Mouse (Mus musculus) midbrain, embryonic 12.5 days (tissue): Measurements from ENCODE around the gene Isl2. TPM values are rescaled to one million over a fixed set of nuclear protein-coding genes. Genes with fewer than 3 reads are reported as not detected.
A peak's percentile ranks its signal among the peaks of the same experiment; 100 is the strongest.

Experiments used
- ATAC-seq: fragments of 200-750 bp; cut with Nextera tagmentation; 2 replicates; pipeline ENCODE4 v1.8.0; 2017; ENCODE audit warnings: low read depth, moderate TSS enrichment, moderate library complexity; ENCODE audit not compliant: low FRiP score
- H3K27ac ChIP-seq: fragments of 300-500 bp; sonication (generic); replicated peaks from 2 replicates; pipeline ENCODE4 v1.5.1; 2016; ENCODE audit warnings: mild to moderate bottlenecking
- H3K27me3 ChIP-seq: fragments of 300-500 bp; sonication (generic); 2 replicates; pipeline ENCODE4 v1.6.1; 2016; ENCODE audit warnings: mild to moderate bottlenecking
- H3K36me3 ChIP-seq: fragments of 300-500 bp; sonication (generic); 2 replicates; pipeline ENCODE4 v1.6.1; 2016
- H3K4me1 ChIP-seq: fragments of 300-500 bp; sonication (generic); 2 replicates; pipeline ENCODE4 v1.6.1; 2016
- H3K4me2 ChIP-seq: fragments of 300-500 bp; sonication (generic); replicated peaks from 2 replicates; pipeline ENCODE4 v1.6.1; 2016; ENCODE audit warnings: mild to moderate bottlenecking, moderate library complexity
- H3K4me3 ChIP-seq: fragments of 300-500 bp; sonication (generic); 2 replicates; pipeline ENCODE4 v1.5.1; 2016; ENCODE audit warnings: mild to moderate bottlenecking
- H3K9ac ChIP-seq: fragments of 300-500 bp; sonication (generic); replicated peaks from 2 replicates; pipeline ENCODE4 v1.6.1; 2016; ENCODE audit warnings: mild to moderate bottlenecking, moderate library complexity
- H3K9me3 ChIP-seq: fragments of 300-500 bp; sonication (generic); 2 replicates; pipeline ENCODE4 v1.6.1; 2016; ENCODE audit warnings: mild to moderate bottlenecking
- WGBS: fragments of 180-500 bp; shearing (Covaris S2); methylation state at CpG from one replicate; pipeline ENCODE4 v1.1.7; 2016; 5-methylcytosine and 5-hydroxymethylcytosine counted together
- polyA plus RNA-seq: library from polyadenylated mRNA; unstranded; fragments of >200 nt; fragmentation: Nextera tagmentation; extraction: Ambion mirVana; gene quantifications from 2 replicates; pipeline ENCODE4 v1.2.1, GENCODE M21; 2016

The Isl2 gene
- 5.3 and 8.0 TPM in 2 replicates for polyA plus RNA-seq

GRCm38 (mm10) chr9:55538377-55538776, at the start of gene Isl2:
Gene Isl2, plus strand, starts transcription at chr9:55538672.
- H3K9ac ChIP-seq: no peak within 1 kb of the TSS
- peak within 1 kb of the TSS; percentile 58 for H3K4me2 ChIP-seq
- H3K27ac ChIP-seq: no peak within 1 kb of the TSS
- H3K36me3 ChIP-seq: no peaks in the 10 kb centered on the region
- H3K4me3 ChIP-seq: peak within 1 kb of the TSS; percentile 40
- no peaks in the 10 kb centered on the region for H3K9me3 ChIP-seq
- 12% methylated on average over 4 of the region's 4 CpGs for WGBS
- no peak for ATAC-seq
- H3K4me1 ChIP-seq: peaks cover 22% of the 10 kb centered on the region
- peaks cover 71% of the 10 kb centered on the region for H3K27me3 ChIP-seq

GRCm38 (mm10) chr9:55507922-55508321, 30.6 kb upstream of the Isl2 start:
- Histone ChIP-seq H3K36me3 (no peaks in the 10 kb centered on the region), H3K9me3 (no peaks in the 10 kb centered on the region), H3K4me3 (no peak overlapping the region), H3K9ac (no peak overlapping the region), H3K27ac (no peak overlapping the region), H3K4me1 (peaks cover 3% of the 10 kb centered on the region), H3K27me3 (peaks cover 4% of the 10 kb centered on the region), H3K4me2 (no peak overlapping the region)
- WGBS: 88% methylated on average over 3 of the region's 3 CpGs
- no peak for ATAC-seq

GRCm38 (mm10) chr9:55508701-55509100, 29.8 kb upstream of the Isl2 start:
- Histone ChIP-seq H3K4me3 (no peak overlapping the region), H3K9me3 (no peaks in the 10 kb centered on the region), H3K4me2 (no peak overlapping the region), H3K4me1 (peaks cover 3% of the 10 kb centered on the region), H3K27ac (no peak overlapping the region), H3K9ac (no peak overlapping the region), H3K36me3 (no peaks in the 10 kb centered on the region), H3K27me3 (peaks cover 12% of the 10 kb centered on the region)
- ATAC-seq: no peak
- 77% methylated on average over 4 of the region's 4 CpGs for WGBS

- Histone ChIP-seq H3K4me3 (no peak overlapping the region), H3K27me3 (peaks cover 21% of the 10 kb centered on the region), H3K4me1 (peaks cover 3% of the 10 kb centered on the region), H3K9me3 (no peaks in the 10 kb centered on the region), H3K9ac (no peak overlapping the region), H3K27ac (no peak overlapping the region), H3K4me2 (no peak overlapping the region), H3K36me3 (no peaks in the 10 kb centered on the region)
- 94% methylated on average over 1 of the region's 1 CpGs for WGBS
- no peak for ATAC-seq
These were observed 28.7 kb upstream of the Isl2 start for GRCm38 (mm10) chr9:55509731-55510130.

GRCm38 (mm10) chr9:55510651-55511235, 27.7 kb upstream of the Isl2 start:
- Histone ChIP-seq H3K4me1 (peaks cover 3% of the 10 kb centered on the region), H3K9me3 (no peaks in the 10 kb centered on the region), H3K4me3 (peak overlapping the region; percentile 76), H3K4me2 (peak overlapping the region; percentile 89), H3K9ac (no peak overlapping the region), H3K36me3 (no peaks in the 10 kb centered on the region), H3K27ac (no peak overlapping the region), H3K27me3 (peaks cover 21% of the 10 kb centered on the region)
- ATAC-seq: no peak
- WGBS: 80% methylated on average over 10 of the region's 10 CpGs

GRCm38 (mm10) chr9:55511521-55511993, 26.9 kb upstream of the Isl2 start:
- H3K9ac ChIP-seq: peak overlapping the region; percentile 78
- WGBS: under 1% methylated on average over 32 of the region's 32 CpGs
- H3K9me3 ChIP-seq: no peaks in the 10 kb centered on the region
- peaks cover 21% of the 10 kb centered on the region for H3K27me3 ChIP-seq
- peak; percentile 80 for ATAC-seq
- H3K4me2 ChIP-seq: peak overlapping the region; percentile 89
- H3K36me3 ChIP-seq: no peaks in the 10 kb centered on the region
- peak overlapping the region; percentile 78 for H3K27ac ChIP-seq
- H3K4me1 ChIP-seq: peaks cover 3% of the 10 kb centered on the region
- peak overlapping the region; percentile 76 for H3K4me3 ChIP-seq

GRCm38 (mm10) chr9:55512027-55512543, 26.4 kb upstream of the Isl2 start, which contains the start of gene Etfa:
Gene Etfa, minus strand, starts transcription at chr9:55512243.
- H3K4me3 ChIP-seq: peak within 1 kb of the TSS; percentile 76
- peak; percentile 99 for ATAC-seq
- under 1% methylated on average over 46 of the region's 47 CpGs for WGBS

GRCm38 (mm10) chr9:55525716-55526115, 12.8 kb upstream of the Isl2 start:
- no peak for ATAC-seq
- 40% methylated on average over 4 of the region's 4 CpGs for whole genome bisulfite sequencing
- H3K27me3 ChIP-seq: peaks cover 3% of the 10 kb centered on the region; the same call in 1 of the 2 replicates

More at GRCm38 (mm10) chr9:55512027-55512543, 26.4 kb upstream of the Isl2 start, which contains the start of gene Etfa:
- peak within 1 kb of the TSS; percentile 78 for H3K27ac ChIP-seq
- H3K9me3 ChIP-seq: no peaks in the 10 kb centered on the region
- H3K27me3 ChIP-seq: peaks cover 21% of the 10 kb centered on the region
- H3K9ac ChIP-seq: peak within 1 kb of the TSS; percentile 78
- peaks cover 3% of the 10 kb centered on the region for H3K4me1 ChIP-seq
- no peaks in the 10 kb centered on the region for H3K36me3 ChIP-seq
- peak within 1 kb of the TSS; percentile 89 for H3K4me2 ChIP-seq

GRCm38 (mm10) chr9:55535907-55536306, 2.6 kb upstream of the Isl2 start:
- H3K4me2 ChIP-seq: no peak overlapping the region
- 22% methylated on average over 3 of the region's 3 CpGs for WGBS
- H3K4me1 ChIP-seq: peaks cover 10% of the 10 kb centered on the region; the same call in 1 of the 2 replicates
- H3K27ac ChIP-seq: no peak overlapping the region
- H3K9ac ChIP-seq: no peak overlapping the region
- H3K9me3 ChIP-seq: no peaks in the 10 kb centered on the region
- H3K36me3 ChIP-seq: no peaks in the 10 kb centered on the region
- ATAC-seq: no peak
- no peak overlapping the region for H3K4me3 ChIP-seq
- peaks cover 50% of the 10 kb centered on the region for H3K27me3 ChIP-seq

More at GRCm38 (mm10) chr9:55525716-55526115, 12.8 kb upstream of the Isl2 start:
- Histone ChIP-seq H3K36me3 (no peaks in the 10 kb centered on the region), H3K27ac (no peak overlapping the region), H3K4me1 (no peaks in the 10 kb centered on the region), H3K9ac (no peak overlapping the region), H3K4me2 (no peak overlapping the region), H3K9me3 (no peaks in the 10 kb centered on the region), H3K4me3 (no peak overlapping the region)

GRCm38 (mm10) chr9:55539006-55539405, 534 bp downstream of the Isl2 start:
- no peaks in the 10 kb centered on the region for H3K9me3 ChIP-seq
- peaks cover 78% of the 10 kb centered on the region for H3K27me3 ChIP-seq
- H3K4me3 ChIP-seq: no peak overlapping the region
- WGBS: 4% methylated on average over 1 of the region's 1 CpGs
- H3K9ac ChIP-seq: no peak overlapping the region
- no peak overlapping the region for H3K4me2 ChIP-seq
- ATAC-seq: no peak
- peaks cover 27% of the 10 kb centered on the region for H3K4me1 ChIP-seq
- no peak overlapping the region for H3K27ac ChIP-seq
- no peaks in the 10 kb centered on the region for H3K36me3 ChIP-seq

- Histone ChIP-seq H3K36me3 (no peaks in the 10 kb centered on the region), H3K4me3 (peak overlapping the region; percentile 40), H3K4me1 (peaks cover 31% of the 10 kb centered on the region), H3K27ac (no peak overlapping the region), H3K9me3 (no peaks in the 10 kb centered on the region), H3K27me3 (peaks cover 82% of the 10 kb centered on the region), H3K9ac (no peak overlapping the region), H3K4me2 (peak overlapping the region; percentile 58)
- no peak for ATAC-seq
- 1% methylated on average over 31 of the region's 31 CpGs for WGBS
These were observed 1.4 kb downstream of the Isl2 start for GRCm38 (mm10) chr9:55539661-55540390.

- Histone ChIP-seq H3K4me1 (peaks cover 34% of the 10 kb centered on the region), H3K36me3 (no peaks in the 10 kb centered on the region), H3K27ac (no peak overlapping the region), H3K4me3 (peak overlapping the region; percentile 40), H3K9ac (peak overlapping the region; percentile 50), H3K9me3 (no peaks in the 10 kb centered on the region), H3K27me3 (peaks cover 87% of the 10 kb centered on the region), H3K4me2 (peak overlapping the region; percentile 58)
- ATAC-seq: peak; percentile 14; the same call in 1 of the 2 replicates
- under 1% methylated on average over 12 of the region's 12 CpGs for WGBS
These were observed 1.9 kb downstream of the Isl2 start for GRCm38 (mm10) chr9:55540391-55540770.
